Mouse (Mus musculus) hindbrain, postnatal 0 days (tissue): ENCODE data around the gene Ppt1. TPM values are rescaled to one million over a fixed set of nuclear protein-coding genes. Genes with fewer than 3 reads are reported as not detected.

Experiments
- ATAC-seq: fragments of 200-750 bp; cut with Nextera tagmentation; 2 replicates; pipeline ENCODE4 v1.8.0; 2017; ENCODE audit warnings: mild to moderate bottlenecking, moderate TSS enrichment, moderate library complexity
- DNase-seq: peaks from one replicate; pipeline ENCODE4 v3.0.0-alpha.2; 2015; ENCODE audit warnings: low spot score
- H3K27ac ChIP-seq: fragments of 300-500 bp; sonication (generic); 2 replicates; pipeline ENCODE4 v1.5.1; 2014; ENCODE audit warnings: mild to moderate bottlenecking
- H3K27me3 ChIP-seq: fragments of 300-500 bp; sonication (generic); 2 replicates; pipeline ENCODE4 v1.6.1; 2014; ENCODE audit warnings: low read length, mixed read lengths; ENCODE audit not compliant: insufficient read depth
- H3K36me3 ChIP-seq: fragments of 300-500 bp; sonication (generic); 2 replicates; pipeline ENCODE4 v1.6.1; 2014; ENCODE audit warnings: low read length, mixed read lengths; ENCODE audit not compliant: insufficient read depth
- H3K4me1 ChIP-seq: fragments of 300-500 bp; sonication (generic); 2 replicates; pipeline ENCODE4 v1.6.1; 2014; ENCODE audit warnings: antibody characterized with exemption, low read length, mixed read lengths; ENCODE audit not compliant: insufficient read depth
- H3K4me2 ChIP-seq: fragments of 300-500 bp; sonication (generic); 2 replicates; pipeline ENCODE4 v1.6.1; 2014; ENCODE audit warnings: low read depth, mild to moderate bottlenecking, low read length, moderate library complexity, mixed read lengths
- H3K4me3 ChIP-seq: fragments of 300-500 bp; sonication (generic); 2 replicates; pipeline ENCODE4 v1.5.1; 2014; ENCODE audit warnings: low read length
- H3K9ac ChIP-seq: fragments of 300-500 bp; sonication (generic); replicated peaks from 2 replicates; pipeline ENCODE4 v1.6.1; 2014; ENCODE audit warnings: mild to moderate bottlenecking, low read length, moderate library complexity, mixed read lengths
- H3K9me3 ChIP-seq: fragments of 300-500 bp; sonication (generic); 2 replicates; pipeline ENCODE4 v1.6.1; 2016; ENCODE audit warnings: low read length, mixed read lengths
- CTCF ChIP-seq: IDR thresholded peaks from 2 replicates; pipeline ENCODE4 v1.5.1; 2016; ENCODE audit warnings: antibody characterized with exemption, control low read depth, low read depth
- WGBS: fragments of 180-500 bp; shearing (Covaris S2); extraction: QIAGEN DNeasy Blood & Tissue Kit; methylation state at CpG from one replicate; pipeline ENCODE4 v1.1.7; 2014; 5-methylcytosine and 5-hydroxymethylcytosine counted together
- polyA plus RNA-seq: library from polyadenylated mRNA; unstranded; fragments of >200 nt; fragmentation: Nextera tagmentation; extraction: Ambion mirVana; gene quantifications from 2 replicates; pipeline ENCODE4 v1.2.1, GENCODE M21; 2015
- total RNA-seq: library from RNA; depleted of rRNA; stranded (reverse); fragments of >200 nt; gene quantifications from 2 replicates; pipeline ENCODE4 v1.2.3, GENCODE M21; 2014

Gene Ppt1
- total and polyA plus RNA-seq, 2 experiments from 2014 or later, result 29.0 to 88.5 TPM

DNA sequence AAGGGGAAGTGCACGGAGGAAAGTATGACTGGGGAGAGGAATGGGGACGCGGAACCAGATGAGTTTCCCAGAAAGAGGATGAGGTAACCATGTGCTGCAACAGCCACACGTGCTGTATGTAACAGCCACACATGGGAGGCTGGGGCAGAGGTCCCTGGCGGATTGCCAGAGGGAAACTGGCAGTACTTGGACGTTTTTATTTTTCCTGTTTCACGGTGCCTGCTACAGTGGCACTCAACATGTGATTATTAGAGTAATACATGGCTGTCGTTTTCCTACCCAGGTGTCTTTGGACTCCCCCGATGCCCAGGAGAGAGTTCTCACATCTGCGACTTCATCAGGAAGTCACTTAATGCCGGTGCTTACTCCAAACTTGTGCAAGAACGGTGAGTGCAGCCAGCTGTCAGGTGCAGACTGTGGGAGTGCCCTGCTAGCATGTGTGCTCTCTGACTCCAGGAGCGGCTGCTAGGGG lies 12.1 kb downstream of the Ppt1 start:
- H3K27ac ChIP-seq, result no peak overlapping the region
- WGBS, result 66% methylated on average over 13 of the region's 13 CpGs
- H3K36me3 ChIP-seq, result peaks cover 70% of the 10 kb centered on the region
- H3K4me1 ChIP-seq, result no peaks in the 10 kb centered on the region
- no peak overlapping the region for H3K4me2 ChIP-seq
- no peaks in the 10 kb centered on the region for H3K9me3 ChIP-seq
- H3K27me3 ChIP-seq, result no peaks in the 10 kb centered on the region
- H3K9ac ChIP-seq, result no peak overlapping the region
- ATAC-seq (no peak), DNase-seq (no peak)
- H3K4me3 ChIP-seq, result no peak overlapping the region
- TF ChIP-seq CTCF, result no peak

DNA sequence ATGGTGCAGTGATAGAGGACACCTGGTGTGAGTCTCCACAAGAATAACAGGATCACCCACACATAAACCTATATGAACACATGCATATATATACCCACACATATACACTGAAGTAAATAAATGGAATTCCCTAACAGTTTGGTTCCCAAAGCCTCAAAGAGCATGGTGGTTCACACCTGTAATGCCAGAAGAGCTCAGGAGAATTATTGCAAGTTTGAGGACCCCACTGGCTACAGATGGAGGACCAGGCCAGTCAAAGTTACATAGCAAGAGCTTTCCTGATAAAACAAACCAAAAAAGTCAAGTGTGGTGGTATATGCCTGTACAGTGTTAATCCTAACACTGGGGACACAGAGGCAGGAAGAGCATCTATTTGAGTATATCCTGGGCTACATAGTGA lies 15.5 kb downstream of the Ppt1 start:
- Histone ChIP-seq H3K9ac (no peak overlapping the region), H3K9me3 (no peaks in the 10 kb centered on the region), H3K4me2 (no peak overlapping the region), H3K27ac (no peak overlapping the region), H3K27me3 (no peaks in the 10 kb centered on the region), H3K4me3 (no peak overlapping the region), H3K36me3 (peaks cover 78% of the 10 kb centered on the region), H3K4me1 (no peaks in the 10 kb centered on the region)
- ATAC-seq (no peak), DNase-seq (no peak)
- TF ChIP-seq CTCF, result no peak

DNA sequence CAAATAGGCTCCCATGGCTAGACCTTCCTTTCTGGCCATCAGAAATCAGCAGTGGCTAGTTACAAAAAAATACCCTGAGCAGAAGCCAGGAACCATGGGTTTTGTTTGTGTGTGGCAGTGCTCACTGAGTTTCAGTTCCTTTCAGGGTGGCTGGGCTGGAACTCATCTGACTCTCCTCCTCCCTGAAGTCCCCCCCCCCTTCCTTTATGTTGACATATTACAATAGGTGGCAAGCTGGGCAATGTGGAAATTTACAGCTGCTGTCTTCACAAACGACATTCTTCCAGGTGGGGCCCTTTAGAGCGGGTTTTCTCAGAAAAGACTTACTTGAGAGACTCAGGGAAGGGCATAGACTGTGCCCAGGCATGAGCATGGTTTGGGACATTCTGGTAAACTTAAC lies 17.6 kb downstream of the Ppt1 start:
- Histone ChIP-seq H3K36me3 (peaks cover 84% of the 10 kb centered on the region), H3K4me2 (no peak overlapping the region), H3K4me1 (no peaks in the 10 kb centered on the region), H3K27me3 (no peaks in the 10 kb centered on the region), H3K4me3 (no peak overlapping the region), H3K27ac (no peak overlapping the region), H3K9me3 (no peaks in the 10 kb centered on the region), H3K9ac (no peak overlapping the region)
- DNase-seq (no peak), ATAC-seq (no peak)
- WGBS, result 47% methylated on average over 2 of the region's 2 CpGs
- no peak for TF ChIP-seq CTCF

GRCm38 (mm10) chr4:122854770-122855169 lies 18.7 kb downstream of the Ppt1 start:
- Histone ChIP-seq H3K9me3 (no peaks in the 10 kb centered on the region), H3K4me1 (no peaks in the 10 kb centered on the region), H3K4me3 (no peak overlapping the region), H3K36me3 (peaks cover 83% of the 10 kb centered on the region), H3K27me3 (no peaks in the 10 kb centered on the region), H3K4me2 (no peak overlapping the region), H3K27ac (no peak overlapping the region), H3K9ac (no peak overlapping the region)
- DNase-seq, result no peak
- TF ChIP-seq CTCF, result no peak
- ATAC-seq, result no peak
- WGBS, result 92% methylated on average over 4 of the region's 4 CpGs

DNA sequence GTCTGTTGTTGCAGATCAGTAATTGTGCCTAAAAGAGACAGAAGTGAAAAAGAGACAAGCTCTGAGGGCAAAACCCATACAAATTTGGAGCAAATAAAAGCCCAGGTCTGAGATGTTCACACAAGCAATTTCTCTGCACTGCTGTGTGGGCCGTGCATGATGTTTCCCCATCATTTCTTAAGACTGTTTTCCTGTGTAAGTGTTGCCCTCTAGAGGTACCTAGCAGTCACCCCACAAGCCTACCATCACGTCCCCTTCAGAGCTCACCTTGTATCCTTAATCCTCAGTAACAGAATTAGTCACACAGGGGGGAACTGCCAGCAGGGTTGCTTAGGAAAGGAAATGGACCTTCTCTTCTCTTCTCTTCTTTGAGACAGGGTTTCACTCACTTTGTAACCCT lies 21.9 kb downstream of the Ppt1 start:
- WGBS, result 42% methylated on average over 2 of the region's 2 CpGs
- Histone ChIP-seq H3K4me2 (no peak overlapping the region), H3K9ac (no peak overlapping the region), H3K9me3 (no peaks in the 10 kb centered on the region), H3K36me3 (peaks cover 77% of the 10 kb centered on the region), H3K4me1 (no peaks in the 10 kb centered on the region), H3K4me3 (no peak overlapping the region), H3K27me3 (no peaks in the 10 kb centered on the region), H3K27ac (no peak overlapping the region)
- TF ChIP-seq CTCF, result peak; percentile 14; the same call in 1 of the 2 replicates
- DNase-seq (no peak), ATAC-seq (no peak)

- H3K9me3 ChIP-seq, result no peaks in the 10 kb centered on the region
- no peak overlapping the region for H3K4me2 ChIP-seq
- no peak overlapping the region for H3K27ac ChIP-seq
- no peak overlapping the region for H3K4me3 ChIP-seq
- H3K27me3 ChIP-seq, result no peaks in the 10 kb centered on the region
- no peak for ATAC-seq
- 80% methylated on average over 6 of the region's 6 CpGs for WGBS
- no peak for TF ChIP-seq CTCF
- H3K9ac ChIP-seq, result no peak overlapping the region
- H3K4me1 ChIP-seq, result no peaks in the 10 kb centered on the region
- H3K36me3 ChIP-seq, result peaks cover 76% of the 10 kb centered on the region
- DNase-seq, result no peak
Observed at GRCm38 (mm10) chr4:122859096-122859674, 23.1 kb downstream of the Ppt1 start.

GRCm38 (mm10) chr4:122861836-122862235 lies 25.8 kb downstream of the Ppt1 start:
- H3K4me1 ChIP-seq, result no peaks in the 10 kb centered on the region
- ATAC-seq, result no peak
- H3K4me2 ChIP-seq, result no peak overlapping the region
- H3K4me3 ChIP-seq, result no peak overlapping the region
- no peak overlapping the region for H3K9ac ChIP-seq
- 86% methylated on average over 4 of the region's 4 CpGs for WGBS
- no peaks in the 10 kb centered on the region for H3K9me3 ChIP-seq
- no peak for DNase-seq
- no peak for TF ChIP-seq CTCF
- no peak overlapping the region for H3K27ac ChIP-seq
- H3K27me3 ChIP-seq, result no peaks in the 10 kb centered on the region
- H3K36me3 ChIP-seq, result peaks cover 74% of the 10 kb centered on the region
